Mouse (Mus musculus) adrenal gland, postnatal 14 days (tissue): ENCODE results near the gene Irs2. TPM values are rescaled to one million over a fixed set of nuclear protein-coding genes. Genes with fewer than 3 reads are reported as not detected.

ENCODE experiments used
- DNase-seq: peaks from one replicate; pipeline ENCODE4 v3.0.0; 2021; ENCODE audit warnings: mixed read lengths
- total RNA-seq: library from RNA; stranded (reverse); gene quantifications from 2 replicates; pipeline ENCODE4 v1.2.3, GENCODE M21; 2021

Gene Irs2
- total RNA-seq, 1 experiment from 2014 or later: 49.7 TPM

- DNase-seq: peak; percentile 86
Measured at GRCm38 (mm10) chr8:11009431-11010071, 1.3 kb upstream of the Irs2 start.

- peak; percentile 98 for DNase-seq
Measured at GRCm38 (mm10) chr8:11008842-11009420, 673 bp upstream of the Irs2 start.

DNA sequence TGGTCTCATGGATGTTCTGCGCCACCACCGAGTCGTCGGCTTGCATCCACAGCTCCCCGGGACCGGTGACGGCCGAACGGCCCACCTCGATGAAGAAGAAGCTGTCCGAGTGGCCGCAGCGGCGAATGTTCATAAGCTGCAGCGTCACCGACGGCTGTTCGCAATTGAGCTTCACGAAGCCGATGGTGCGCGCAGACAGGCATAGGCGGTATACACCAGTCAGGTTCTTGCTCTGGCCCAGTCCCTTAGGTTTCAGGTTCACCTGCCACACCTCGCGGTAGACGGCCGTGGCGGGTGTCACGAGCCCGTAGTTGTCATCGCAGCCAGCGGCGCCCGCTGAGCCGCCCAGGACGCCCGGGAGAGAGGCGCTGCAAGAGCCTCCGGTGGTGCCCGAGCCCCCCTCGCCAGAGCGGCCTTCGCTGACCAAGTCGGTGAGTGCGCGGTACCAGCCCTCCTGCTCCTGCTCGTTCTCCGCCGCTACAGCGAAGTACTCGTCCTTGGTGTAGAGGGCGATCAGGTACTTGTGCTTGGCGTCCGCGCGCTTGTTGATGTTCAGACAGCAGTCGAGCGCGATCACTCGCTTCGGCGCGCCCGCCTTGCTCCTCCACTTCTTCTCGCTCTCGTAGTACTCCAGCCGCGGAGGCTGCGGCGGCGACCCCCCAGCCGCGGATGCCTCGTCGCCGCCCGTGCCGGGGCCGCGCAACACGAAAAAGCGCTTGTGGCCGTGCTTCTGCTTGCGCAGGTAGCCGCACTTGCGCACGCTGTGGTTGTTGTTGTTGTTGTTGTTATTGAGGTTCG is 478 bp downstream of the Irs2 start:
- DNase-seq: peak; percentile 68

DNA sequence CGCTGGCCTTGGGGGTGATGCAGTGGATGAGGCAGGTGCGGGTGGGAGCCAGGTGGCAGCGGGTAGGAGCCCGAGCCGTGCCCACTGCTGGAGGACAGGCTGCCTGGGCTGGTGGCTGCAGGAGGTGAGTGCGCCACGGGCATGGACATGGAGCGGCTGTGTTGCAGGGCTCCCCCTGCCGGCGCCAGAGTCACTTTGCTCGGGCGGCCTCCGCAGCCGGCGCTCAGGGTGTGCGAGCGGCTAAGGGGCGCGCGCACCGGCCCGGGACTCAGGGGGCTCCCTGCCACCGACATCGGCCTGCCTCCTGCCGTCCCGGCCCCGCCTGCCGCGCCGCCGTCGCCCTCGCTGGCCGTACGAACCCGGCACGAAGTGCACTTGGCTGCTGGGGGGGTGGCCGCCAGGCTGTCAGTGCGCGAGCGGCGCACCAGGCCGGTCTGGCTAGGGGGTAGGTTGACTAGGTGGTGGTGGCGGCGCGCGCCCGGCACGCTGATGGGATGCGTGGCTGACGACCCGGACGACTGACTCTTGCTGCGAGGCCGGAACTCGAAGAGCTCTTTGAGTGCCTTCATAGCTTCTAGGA is 1.2 kb downstream of the Irs2 start:
- DNase-seq: peak; percentile 93

- DNase-seq: peak; percentile 27
Measured at GRCm38 (mm10) chr8:11006276-11006630, 2.0 kb downstream of the Irs2 start.

- DNase-seq: peak; percentile 17
Measured at GRCm38 (mm10) chr8:11005460-11006275, 2.6 kb downstream of the Irs2 start.

- DNase-seq: peak; percentile 15
Measured at GRCm38 (mm10) chr8:11004781-11005459, 3.3 kb downstream of the Irs2 start.

GRCm38 (mm10) chr8:11003917-11004470 is 4.3 kb downstream of the Irs2 start:
- peak; percentile 22 for DNase-seq

DNA sequence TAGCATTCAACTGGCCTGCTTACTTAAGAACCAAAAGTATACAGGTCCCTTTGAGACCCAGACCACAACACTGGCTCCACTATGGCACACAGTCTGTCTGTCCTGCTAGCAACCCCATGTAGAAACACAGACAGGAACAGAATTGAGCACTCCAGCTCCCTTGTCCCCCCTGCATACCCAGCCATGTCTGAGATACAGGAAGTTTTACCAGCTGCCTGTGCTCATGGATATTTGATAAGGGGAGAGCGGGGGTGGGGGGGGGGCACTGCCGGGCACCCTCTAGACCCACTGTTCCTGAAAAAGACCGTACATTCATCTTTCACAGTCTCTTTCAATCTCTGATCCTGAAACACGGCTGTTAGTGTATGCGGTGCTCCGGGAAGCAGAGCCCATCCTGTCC is 5.0 kb downstream of the Irs2 start:
- DNase-seq: no peak

DNA sequence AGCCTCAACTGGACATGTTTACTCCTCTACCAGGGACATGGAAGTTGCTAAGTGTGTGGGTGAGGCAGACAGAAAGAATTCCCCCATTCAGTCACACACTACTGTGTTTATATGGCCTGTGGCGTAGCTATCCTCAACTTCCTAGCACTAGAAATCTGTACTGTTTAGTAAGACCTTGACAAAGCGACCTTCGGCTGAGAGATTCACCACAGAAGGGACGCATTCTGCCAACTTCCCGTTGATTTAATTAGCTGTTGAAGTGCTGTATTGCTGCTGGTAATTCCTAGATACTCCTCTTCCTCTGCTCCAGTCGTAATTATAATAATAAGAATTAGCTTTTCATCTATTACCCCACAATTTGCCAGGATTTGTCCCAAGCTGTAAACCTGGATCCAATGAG is 5.4 kb downstream of the Irs2 start:
- DNase-seq: no peak

DNA sequence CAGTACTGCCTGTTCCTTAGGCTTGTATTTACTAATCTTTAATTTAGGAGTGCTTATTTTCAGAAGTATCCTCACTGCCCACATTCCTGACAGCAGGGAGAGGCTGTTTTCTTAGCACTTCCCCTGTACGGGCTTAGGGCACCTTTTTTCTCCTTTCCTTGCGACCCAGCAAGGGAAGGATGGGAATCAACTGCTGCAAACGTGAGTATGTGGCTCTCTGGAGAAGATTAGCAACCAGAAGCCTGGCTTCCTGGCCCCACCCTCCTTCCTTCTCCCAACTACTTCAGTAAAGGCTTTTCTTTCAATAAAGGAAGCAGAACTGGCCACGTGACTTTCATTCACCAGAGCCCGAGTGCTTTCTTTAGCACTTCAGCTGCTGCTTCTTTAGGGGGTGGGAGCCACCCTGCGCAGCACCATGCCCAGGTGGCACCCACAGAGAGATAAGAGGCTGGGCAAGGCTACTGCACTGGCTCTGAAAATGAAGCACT is 7.2 kb downstream of the Irs2 start:
- DNase-seq: no peak

- no peak for DNase-seq
Measured at GRCm38 (mm10) chr8:10999538-10999937, 8.7 kb downstream of the Irs2 start.

GRCm38 (mm10) chr8:10996247-10996646 is 12.0 kb downstream of the Irs2 start:
- no peak for DNase-seq

DNA sequence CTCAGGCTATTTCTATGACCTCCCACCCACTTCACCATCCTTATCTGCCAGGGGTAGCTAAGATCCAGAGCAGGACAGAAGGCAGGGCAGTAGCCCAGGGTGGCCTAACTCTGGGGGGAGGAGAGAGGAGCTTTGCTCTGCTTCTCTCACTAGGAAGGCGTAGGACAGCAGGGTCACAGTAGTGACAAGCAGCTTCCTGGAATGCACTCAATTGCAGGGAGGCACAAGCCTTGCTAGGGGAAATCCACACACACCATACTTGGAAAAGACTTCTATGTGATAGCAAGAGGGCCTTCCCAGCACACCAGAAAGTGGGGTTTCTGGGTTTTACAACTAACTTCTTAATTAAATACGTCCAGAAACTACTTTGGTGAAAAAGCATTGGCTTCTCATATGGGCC is 12.5 kb downstream of the Irs2 start:
- peak; percentile 11 for DNase-seq

DNA sequence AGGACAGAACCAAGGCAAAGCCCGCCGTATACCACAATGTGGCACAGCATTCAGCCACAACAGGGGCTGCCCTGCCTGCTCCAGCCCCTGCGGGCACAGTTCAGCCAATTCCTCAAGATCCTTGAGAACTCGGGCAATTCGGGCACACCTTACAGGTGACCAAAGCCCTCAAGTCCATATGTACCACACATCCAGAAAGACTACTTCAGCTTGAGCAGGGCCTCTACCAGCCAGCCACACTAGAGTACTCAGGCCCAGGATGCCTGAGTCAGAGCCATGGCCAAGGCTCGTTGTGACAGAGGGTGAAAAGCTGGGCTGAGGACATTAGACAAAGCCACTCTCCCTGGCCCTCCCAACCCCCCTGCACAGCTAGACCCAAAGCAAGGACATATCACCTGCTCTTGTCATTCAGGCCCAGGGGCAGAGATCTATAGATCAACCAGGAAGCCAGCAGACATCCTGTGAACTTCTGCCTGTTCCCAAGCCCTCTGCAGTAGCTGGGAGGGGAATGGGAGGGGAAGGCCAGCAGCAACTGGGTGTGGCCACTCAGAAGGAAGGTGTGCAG is 13.8 kb downstream of the Irs2 start:
- DNase-seq: peak; percentile 26

- no peak for DNase-seq
Measured at GRCm38 (mm10) chr8:10993582-10994216, 14.6 kb downstream of the Irs2 start.

- no peak for DNase-seq
Measured at GRCm38 (mm10) chr8:10992081-10992480, 16.2 kb downstream of the Irs2 start.

- DNase-seq: no peak
Measured at GRCm38 (mm10) chr8:10991323-10991722, 16.9 kb downstream of the Irs2 start.

- DNase-seq: peak; percentile 68
Measured at GRCm38 (mm10) chr8:10990421-10991110, 17.7 kb downstream of the Irs2 start.

- DNase-seq: no peak
Measured at GRCm38 (mm10) chr8:10989946-10990345, 18.3 kb downstream of the Irs2 start.
